Mouse (Mus musculus) embryo, embryonic 10 days (tissue): ENCODE data around the gene Lhx1.
A peak's percentile ranks its signal among the peaks of the same experiment; 100 is the strongest.

Experiments used
- DNase-seq: peaks from one replicate; pipeline ENCODE4 v3.0.0-alpha.2; 2015; ENCODE audit warnings: low spot score

Lhx1 gene

GRCm38 (mm10) chr11:84526451-84526850 lies 1.1 kb upstream of the Lhx1 start:
- no peak for DNase-seq

GRCm38 (mm10) chr11:84524511-84525270 lies 644 bp downstream of the Lhx1 start:
- peak; percentile 64 for DNase-seq

GRCm38 (mm10) chr11:84523841-84524510 lies 1.4 kb downstream of the Lhx1 start:
- DNase-seq, result peak; percentile 47

GRCm38 (mm10) chr11:84523321-84523831 lies 2.0 kb downstream of the Lhx1 start:
- no peak for DNase-seq

- no peak for DNase-seq
Measured at GRCm38 (mm10) chr11:84522577-84523320, 2.6 kb downstream of the Lhx1 start.

GRCm38 (mm10) chr11:84521751-84522299 lies 3.5 kb downstream of the Lhx1 start:
- DNase-seq, result no peak

- no peak for DNase-seq
Measured at GRCm38 (mm10) chr11:84521071-84521390, 4.3 kb downstream of the Lhx1 start.

- no peak for DNase-seq
Measured at GRCm38 (mm10) chr11:84520269-84521070, 4.9 kb downstream of the Lhx1 start.

GRCm38 (mm10) chr11:84519576-84520268 lies 5.6 kb downstream of the Lhx1 start:
- no peak for DNase-seq

GRCm38 (mm10) chr11:84519036-84519435 lies 6.3 kb downstream of the Lhx1 start:
- DNase-seq, result no peak

GRCm38 (mm10) chr11:84518261-84518660 lies 7.1 kb downstream of the Lhx1 start:
- DNase-seq, result no peak

- DNase-seq, result no peak
Measured at GRCm38 (mm10) chr11:84517431-84517830, 7.9 kb downstream of the Lhx1 start.

- no peak for DNase-seq
Measured at GRCm38 (mm10) chr11:84516501-84517240, 8.7 kb downstream of the Lhx1 start.

GRCm38 (mm10) chr11:84513171-84514116 lies 11.9 kb downstream of the Lhx1 start, which contains the start of gene Aatf:
TSS of gene Aatf (minus strand) at chr11:84513522.
- DNase-seq, result peak; percentile 98

- no peak for DNase-seq
Measured at GRCm38 (mm10) chr11:84512031-84512430, 13.3 kb downstream of the Lhx1 start.

- no peak for DNase-seq
Measured at GRCm38 (mm10) chr11:84504296-84504695, 21.0 kb downstream of the Lhx1 start.

- DNase-seq, result peak; percentile 31
Measured at GRCm38 (mm10) chr11:84497944-84498343, 27.4 kb downstream of the Lhx1 start.

GRCm38 (mm10) chr11:84496901-84497300 lies 28.4 kb downstream of the Lhx1 start:
- DNase-seq, result no peak

GRCm38 (mm10) chr11:84495774-84496173 lies 29.6 kb downstream of the Lhx1 start:
- no peak for DNase-seq
